Mouse (Mus musculus) heart, postnatal 0 days (tissue): ENCODE measurements around the gene Defb45. TPM values are rescaled to one million over a fixed set of nuclear protein-coding genes. Genes with fewer than 3 reads are reported as not detected.

ENCODE experiments used
- ATAC-seq: fragments of 200-750 bp; cut with Nextera tagmentation; 2 replicates; pipeline ENCODE4 v1.8.0; 2017; ENCODE audit warnings: low read depth, moderate number of reproducible peaks, moderate library complexity; ENCODE audit not compliant: insufficient read depth
- DNase-seq: peaks from one replicate; pipeline ENCODE4 v3.0.0-alpha.2; 2016; ENCODE audit warnings: low spot score
- H3K27ac ChIP-seq: fragments of 300-500 bp; sonication (generic); 2 replicates; pipeline ENCODE4 v1.5.1; 2014; ENCODE audit warnings: low read depth, mild to moderate bottlenecking
- H3K27me3 ChIP-seq: fragments of 300-500 bp; sonication (generic); 2 replicates; pipeline ENCODE4 v1.6.1; 2014; ENCODE audit warnings: low read length, mixed read lengths; ENCODE audit not compliant: control insufficient read depth, insufficient read depth
- H3K36me3 ChIP-seq: fragments of 300-500 bp; sonication (generic); replicated peaks from 2 replicates; pipeline ENCODE4 v1.6.1; 2014; ENCODE audit warnings: low read length, mixed read lengths; ENCODE audit not compliant: control insufficient read depth, insufficient read depth
- H3K4me1 ChIP-seq: fragments of 300-500 bp; sonication (generic); 2 replicates; pipeline ENCODE4 v1.6.1; 2014; ENCODE audit warnings: antibody characterized with exemption; ENCODE audit not compliant: control insufficient read depth, insufficient read depth
- H3K4me2 ChIP-seq: fragments of 300-500 bp; sonication (generic); 2 replicates; pipeline ENCODE4 v1.6.1; 2014; ENCODE audit warnings: low read depth, mild to moderate bottlenecking, low read length, moderate library complexity
- H3K4me3 ChIP-seq: fragments of 300-500 bp; sonication (generic); 2 replicates; pipeline ENCODE4 v1.5.1; 2014; ENCODE audit warnings: low read depth, low read length
- H3K9ac ChIP-seq: fragments of 300-500 bp; sonication (generic); replicated peaks from 2 replicates; pipeline ENCODE4 v1.6.1; 2014; ENCODE audit warnings: low read depth, low read length, mixed read lengths
- H3K9me3 ChIP-seq: fragments of 300-500 bp; sonication (generic); replicated peaks from 2 replicates; pipeline ENCODE4 v1.6.1; 2016; ENCODE audit warnings: low read length; ENCODE audit not compliant: control insufficient read depth
- CTCF ChIP-seq: IDR thresholded peaks from 2 replicates; pipeline ENCODE4 v1.5.1; 2016; ENCODE audit warnings: antibody characterized with exemption, control low read depth, low read depth
- EP300 ChIP-seq: IDR thresholded peaks from 2 replicates; pipeline ENCODE4 v1.6.1; 2016; ENCODE audit warnings: antibody characterized with exemption, low read depth
- WGBS: fragments of 180-500 bp; shearing (Covaris S2); extraction: QIAGEN DNeasy Blood & Tissue Kit; methylation state at CpG from one replicate; pipeline ENCODE4 v1.1.7; 2014; 5-methylcytosine and 5-hydroxymethylcytosine counted together
- polyA plus RNA-seq: library from polyadenylated mRNA; unstranded; fragments of >200 nt; fragmentation: Nextera tagmentation; extraction: Ambion mirVana; gene quantifications from 2 replicates; pipeline ENCODE4 v1.2.1, GENCODE M21; 2015
- total RNA-seq: library from RNA; depleted of rRNA; stranded (reverse); fragments of >200 nt; gene quantifications from 2 replicates; pipeline ENCODE4 v1.2.3, GENCODE M21; 2014; ENCODE audit warnings: low replicate concordance

The Defb45 gene
- total and polyA plus RNA-seq, 2 experiments from 2014 or later = not detected

- Histone ChIP-seq H3K4me1 (0 out of 2 replicates have a peak, but pooled peaks cover 8% of the 10 kb centered on the region), H3K36me3 (no peaks in the 10 kb centered on the region), H3K9me3 (0 out of 2 replicates have a peak, but pooled peaks cover 4% of the 10 kb centered on the region), H3K4me3 (peak overlapping the region; percentile 57), H3K27me3 (peaks cover 42% of the 10 kb centered on the region), H3K9ac (peak overlapping the region; percentile 48), H3K27ac (peak overlapping the region; percentile 39), H3K4me2 (peak overlapping the region; percentile 67)
- 40% methylated on average over 17 of the region's 17 CpGs for WGBS
- DNase-seq (no peak), ATAC-seq (no peak)
- TF ChIP-seq EP300 (no peak), CTCF (no peak)
Observed at GRCm38 (mm10) chr2:152628066-152628465, 28.9 kb upstream of the Defb45 start.

GRCm38 (mm10) chr2:152626774-152627591 is 27.8 kb upstream of the Defb45 start, which contains the start of gene Rem1:
Gene Rem1 (plus strand): TSS chr2:152626951.
- Histone ChIP-seq H3K4me1 (0 out of 2 replicates have a peak, but pooled peaks cover 6% of the 10 kb centered on the region), H3K9ac (peak within 1 kb of the TSS; percentile 48), H3K36me3 (no peaks in the 10 kb centered on the region), H3K27me3 (peaks cover 37% of the 10 kb centered on the region), H3K9me3 (0 out of 2 replicates have a peak, but pooled peaks cover 4% of the 10 kb centered on the region), H3K27ac (peak within 1 kb of the TSS; percentile 39), H3K4me3 (peak within 1 kb of the TSS; percentile 57), H3K4me2 (peak within 1 kb of the TSS; percentile 67)
- DNase-seq = peak; percentile 15
- ATAC-seq = peak; percentile 62
- no peak for TF ChIP-seq EP300
- no peak for TF ChIP-seq CTCF
- 1% methylated on average over 57 of the region's 59 CpGs for WGBS

GRCm38 (mm10) chr2:152625256-152625655 is 26.1 kb upstream of the Defb45 start:
- Histone ChIP-seq H3K4me1 (0 out of 2 replicates have a peak, but pooled peaks cover 6% of the 10 kb centered on the region), H3K36me3 (no peaks in the 10 kb centered on the region), H3K4me2 (no peak overlapping the region), H3K9ac (no peak overlapping the region), H3K27ac (no peak overlapping the region), H3K4me3 (no peak overlapping the region), H3K27me3 (peaks cover 37% of the 10 kb centered on the region), H3K9me3 (0 out of 2 replicates have a peak, but pooled peaks cover 4% of the 10 kb centered on the region)
- DNase-seq (no peak), ATAC-seq (no peak)
- no peak for TF ChIP-seq CTCF
- TF ChIP-seq EP300 = no peak
- WGBS = 19% methylated on average over 1 of the region's 1 CpGs

- Histone ChIP-seq H3K4me3 (no peak overlapping the region), H3K9ac (no peak overlapping the region), H3K4me1 (0 out of 2 replicates have a peak, but pooled peaks cover 6% of the 10 kb centered on the region), H3K27ac (no peak overlapping the region), H3K4me2 (no peak overlapping the region), H3K27me3 (peaks cover 37% of the 10 kb centered on the region), H3K9me3 (0 out of 2 replicates have a peak, but pooled peaks cover 4% of the 10 kb centered on the region), H3K36me3 (no peaks in the 10 kb centered on the region)
- TF ChIP-seq EP300 (no peak), CTCF (no peak)
- 88% methylated on average over 2 of the region's 2 CpGs for WGBS
- DNase-seq (no peak), ATAC-seq (no peak)
Observed at GRCm38 (mm10) chr2:152624566-152624965, 25.4 kb upstream of the Defb45 start.

DNA sequence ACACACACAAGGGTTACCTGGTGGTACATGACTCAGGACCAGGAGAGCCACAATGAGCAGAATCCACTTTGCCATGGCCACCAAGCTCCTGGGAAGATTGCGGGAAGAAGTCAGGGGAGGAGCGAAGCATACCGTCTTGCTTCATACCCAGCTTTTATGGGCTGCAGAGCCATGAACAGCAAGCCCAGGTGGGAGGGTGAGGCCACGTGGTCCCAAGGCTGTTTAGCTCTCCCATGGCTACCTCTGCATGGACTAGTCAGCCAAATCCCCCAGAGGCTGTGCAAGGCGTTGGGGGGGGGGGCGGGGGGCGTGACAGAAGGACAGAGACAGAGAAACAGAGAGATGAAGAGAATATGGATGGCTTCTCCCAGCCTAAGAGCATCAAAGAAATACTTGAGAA is 23.8 kb upstream of the Defb45 start, which contains the start of gene Defb25:
Gene Defb25 (minus strand): TSS at position 101 of the 400 bp plus-strand sequence.
- H3K36me3 ChIP-seq = no peaks in the 10 kb centered on the region
- no peak for DNase-seq
- H3K9me3 ChIP-seq = 0 out of 2 replicates have a peak, but pooled peaks cover 4% of the 10 kb centered on the region
- no peak for ATAC-seq
- H3K9ac ChIP-seq = no peak within 1 kb of the TSS
- H3K4me1 ChIP-seq = 0 out of 2 replicates have a peak, but pooled peaks cover 6% of the 10 kb centered on the region
- peaks cover 21% of the 10 kb centered on the region for H3K27me3 ChIP-seq
- H3K4me2 ChIP-seq = no peak within 1 kb of the TSS
- H3K27ac ChIP-seq = no peak within 1 kb of the TSS
- no peak within 1 kb of the TSS for H3K4me3 ChIP-seq
- WGBS = 66% methylated on average over 7 of the region's 7 CpGs
- TF ChIP-seq EP300 = no peak
- no peak for TF ChIP-seq CTCF
